Mouse (Mus musculus): ENCODE data around the gene Dusp16. TPM values are rescaled to one million over a fixed set of nuclear protein-coding genes. Genes with fewer than 3 reads are reported as not detected.

Gene Dusp16
- 1 to 10 TPM; 1.8 TPM for polyA plus RNA-seq (2017; shearing (Covaris generic))

GRCm38 (mm10) chr6:134792141-134793045 is at the start of gene Dusp16:
Gene Dusp16 (minus strand): TSS chr6:134792625.

GRCm38 (mm10) chr6:134829786-134830700 is 37.6 kb upstream of the Dusp16 start, which contains the start of gene Crebl2:
Gene Crebl2 (plus strand): TSS chr6:134830154.

Other genes starting within 250 kb of the Dusp16 start
- 10 to 100 TPM; 21.4 to 35.0 TPM for gene Lrp6, start 225.7 kb downstream of the Dusp16 start, polyA plus RNA-seq (2017; shearing (Covaris generic))
- 1 to 10 TPM; 5.2 to 7.2 TPM for gene Mansc1, start 160.1 kb downstream of the Dusp16 start, polyA plus RNA-seq (2017; shearing (Covaris generic))
- gene Borcs5, start 153.1 kb downstream of the Dusp16 start, polyA plus RNA-seq (2017; shearing (Covaris generic)) = 10 to 100 TPM; 26.4 to 39.2 TPM
- gene Crebl2, start 37.5 kb upstream of the Dusp16 start, polyA plus RNA-seq (2017; shearing (Covaris generic)) = 10 to 100 TPM; 25.1 to 42.2 TPM
- gene Gpr19, start 106.0 kb upstream of the Dusp16 start, polyA plus RNA-seq (2017; shearing (Covaris generic)) = 1 to 10 TPM; 8.2 to 8.6 TPM
- 10 to 100 TPM; 21.2 to 31.8 TPM for gene Cdkn1b, start 127.8 kb upstream of the Dusp16 start, polyA plus RNA-seq (2017; shearing (Covaris generic))
- gene Apold1, start 189.1 kb upstream of the Dusp16 start, polyA plus RNA-seq (2017; shearing (Covaris generic)) = under 1 TPM in 1 of 2 experiments, not detected in 1; 0.63 TPM
- 100 to 1,000 TPM; 132 to 156 TPM for gene Ddx47, start 219.0 kb upstream of the Dusp16 start, polyA plus RNA-seq (2017; shearing (Covaris generic))